Mouse (Mus musculus) left cerebral cortex, postnatal 36 days (tissue): ENCODE data around the gene Rnf123. TPM values are rescaled to one million over a fixed set of nuclear protein-coding genes. Genes with fewer than 3 reads are reported as not detected.

Experiments used
- DNase-seq, 2 experiments: peaks; one replicate each; pipeline ENCODE4 v3.0.0; 2021 to 2022; ENCODE audit warnings: low spot score in 2 of 2, mixed read lengths in 1 of 2
- intact Hi-C: fragments of 180-260 bp; cut with DNase I; formaldehyde crosslinking; loops from one replicate; pipeline ENCODE4 v1.15.1; 2025
- total RNA-seq, 2 experiments: library from RNA; stranded (reverse); gene quantifications; 2 replicates each; pipeline ENCODE4 v1.2.3; 2021

The Rnf123 gene
- total RNA-seq, 2 experiments from 2014 or later: 77.6 to 107 TPM

DNA sequence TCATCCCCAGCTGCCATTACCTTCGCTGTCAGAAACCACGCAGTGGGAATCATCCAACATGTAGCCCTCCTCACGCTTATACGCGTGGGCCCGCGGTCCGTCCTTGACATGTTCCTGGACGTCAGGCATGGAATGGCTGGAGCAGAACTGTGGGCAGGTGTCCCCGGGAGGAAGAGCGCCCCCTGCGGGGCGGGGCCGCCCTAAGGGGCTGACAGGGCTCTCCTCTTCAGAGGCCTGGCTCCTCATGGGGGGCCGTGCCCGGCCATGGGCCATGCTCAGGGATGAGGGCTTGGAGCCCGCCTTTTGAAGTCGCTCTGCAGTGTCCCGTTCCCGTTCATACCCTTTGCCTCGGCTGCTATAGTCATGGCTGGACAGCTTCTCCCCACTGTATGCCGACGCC, 22.9 kb upstream of the Rnf123 start:
- intact Hi-C loops: no loop called here

DNA sequence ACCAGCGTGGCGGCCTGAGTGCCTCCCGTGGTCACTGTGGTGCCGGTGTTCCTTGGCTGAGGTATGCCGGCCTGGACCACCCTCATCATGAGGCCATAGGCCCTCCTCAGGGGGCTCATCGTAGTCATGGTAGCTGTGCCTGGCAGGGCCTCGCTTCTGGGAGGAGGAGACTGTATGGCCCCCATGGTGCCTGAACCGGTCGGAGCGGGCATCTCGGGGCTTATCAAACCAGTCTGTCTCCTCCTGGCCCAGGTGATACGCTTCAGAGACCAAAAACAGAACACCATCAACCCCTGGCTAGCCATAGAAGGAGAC, 22.4 kb upstream of the Rnf123 start:
- DNase-seq: no peak
- intact Hi-C loops: no loop called here

More for the DNA sequence above, 22.9 kb upstream of the Rnf123 start:
- DNase-seq: no peak

DNA sequence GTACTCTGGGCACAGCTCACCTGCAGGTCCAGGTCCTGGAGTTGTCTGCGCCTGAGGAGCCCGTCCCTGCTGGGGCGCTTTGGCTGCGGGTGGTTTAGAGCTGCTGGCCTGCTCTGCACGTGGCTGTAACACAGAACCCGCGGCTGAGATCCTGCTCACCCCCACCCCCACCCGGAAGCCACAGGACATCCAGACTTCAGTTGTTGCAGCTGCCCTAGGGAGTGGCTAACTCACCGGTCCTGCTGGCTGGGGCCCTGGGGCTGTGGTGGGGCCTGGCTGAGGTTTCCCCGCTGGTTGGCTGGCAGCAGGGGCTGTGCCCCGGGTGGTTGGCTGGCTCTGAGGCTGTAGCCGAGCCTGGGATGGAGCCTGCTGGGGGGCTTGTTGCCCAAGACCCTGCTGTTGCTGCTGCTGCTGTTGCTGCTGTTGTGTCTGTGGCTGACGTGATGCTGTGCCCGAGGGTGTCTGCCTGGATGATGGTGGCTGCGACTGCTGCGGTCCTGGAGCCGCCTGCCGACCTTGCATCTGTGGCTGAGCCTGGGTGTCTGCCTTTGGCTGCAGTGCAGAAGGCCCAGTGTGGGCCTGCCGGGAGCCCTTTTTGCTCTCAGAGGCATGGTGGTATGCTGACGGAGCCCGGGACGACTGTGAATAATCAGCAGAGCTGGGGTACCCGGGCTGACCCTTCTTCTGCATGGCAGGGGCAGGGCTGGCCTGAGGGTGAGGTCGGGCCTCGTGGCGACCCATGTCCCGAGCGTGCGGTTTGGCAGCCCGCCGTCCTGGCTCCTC, 21.8 kb upstream of the Rnf123 start:
- no peak for DNase-seq
- intact Hi-C loops: no loop called here

DNA sequence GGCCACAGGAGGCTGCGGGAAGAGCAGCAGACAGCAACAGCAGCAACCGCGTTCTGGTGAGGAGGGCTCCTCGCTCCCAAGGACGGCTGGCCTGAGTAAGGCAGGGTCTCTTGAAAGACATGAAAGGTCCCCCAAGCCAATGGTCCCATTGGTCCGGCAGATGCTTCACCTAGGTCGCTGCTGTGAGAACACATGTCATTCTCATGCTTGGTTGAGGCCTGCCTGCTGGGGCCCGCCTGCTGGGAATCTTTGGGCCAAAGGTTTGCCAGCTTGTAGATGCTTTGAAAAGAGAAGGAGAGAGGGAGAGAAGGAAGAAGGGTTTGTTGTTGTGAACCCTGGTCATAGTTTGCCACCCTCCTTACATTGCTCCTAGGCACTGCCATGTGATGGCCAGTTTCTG, 16.5 kb upstream of the Rnf123 start:
- intact Hi-C loops: no loop called here
- no peak for DNase-seq

DNA sequence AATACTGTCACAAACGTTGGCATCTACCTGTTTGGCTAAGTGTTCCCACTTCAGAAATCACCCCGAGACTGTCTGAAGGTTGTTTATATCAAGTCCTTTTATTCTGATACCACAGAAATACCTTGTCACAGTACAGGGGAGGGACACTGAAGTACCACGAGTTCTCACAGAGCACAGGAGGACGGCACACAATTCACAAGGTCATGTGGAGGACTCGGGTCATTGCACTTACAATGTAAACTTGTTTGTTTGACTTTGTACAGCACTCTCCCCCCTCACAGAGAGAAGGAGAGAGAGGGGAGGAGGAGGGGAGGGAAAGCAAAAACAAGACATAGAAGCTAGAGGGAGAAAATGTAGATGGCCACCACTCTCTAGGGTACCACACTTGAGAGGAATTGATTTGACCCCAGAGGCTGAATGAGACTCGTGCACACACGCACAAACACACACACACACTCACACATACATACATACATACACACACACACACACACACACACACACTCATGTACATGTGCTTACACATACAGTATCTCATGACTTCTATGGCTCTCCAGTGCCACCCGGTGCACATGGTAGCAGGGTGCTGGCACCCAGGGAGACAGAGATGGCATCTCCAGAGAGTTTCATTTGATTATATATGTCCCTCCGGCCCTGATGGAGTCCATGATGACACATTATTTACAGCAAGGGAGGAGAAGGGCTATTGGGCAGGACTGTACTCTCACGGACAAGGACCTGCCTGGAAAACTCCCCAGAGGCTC, 13.0 kb upstream of the Rnf123 start:
- intact Hi-C loops: loop anchor here (2.0 kb wide), 1 partner anchor 105 kb away; no protein-coding TSS in a partner anchor
- no peak for DNase-seq

DNA sequence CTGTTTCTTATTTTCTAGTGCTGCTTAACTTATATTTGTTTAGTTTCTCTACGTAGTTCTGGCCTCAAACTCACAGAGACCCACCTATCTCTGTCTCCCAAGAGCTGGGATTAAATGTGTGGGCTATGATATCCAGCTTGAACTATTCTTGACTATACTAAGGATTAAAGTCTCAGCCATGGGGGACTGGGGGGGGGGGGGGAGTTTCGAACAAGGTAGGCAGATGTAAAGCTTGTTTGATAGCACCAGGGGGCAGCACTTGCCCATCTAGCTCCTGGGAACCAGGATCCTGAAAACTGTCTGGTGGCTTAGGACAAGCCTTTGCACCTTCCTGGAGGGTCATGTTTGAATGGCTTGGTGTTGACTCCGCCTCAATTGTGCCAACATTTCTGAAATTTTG, 12.4 kb upstream of the Rnf123 start:
- no peak for DNase-seq
- intact Hi-C loops: loop anchor here (2.0 kb wide), 1 partner anchor 105 kb away; no protein-coding TSS in a partner anchor

DNA sequence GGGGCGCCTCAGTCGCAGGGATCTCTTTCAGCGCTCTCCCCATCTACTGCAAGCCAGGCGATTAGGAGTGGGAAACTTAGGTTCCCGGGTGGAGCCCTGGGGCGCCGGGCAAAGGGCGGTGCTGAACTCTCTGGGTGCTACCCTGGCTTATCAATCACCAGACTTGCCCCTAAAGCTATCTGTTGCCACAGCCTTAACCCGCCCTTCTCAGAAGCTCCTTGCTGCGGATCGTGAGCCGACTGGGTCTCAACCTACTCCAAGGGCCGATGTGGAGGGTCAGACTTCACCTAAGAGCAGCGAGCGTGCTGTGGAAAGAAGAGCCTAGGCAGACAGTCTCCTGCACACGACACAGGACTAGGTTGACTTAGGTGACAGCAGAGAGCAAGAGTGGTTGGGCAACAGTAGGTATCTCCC, 11.9 kb upstream of the Rnf123 start:
- intact Hi-C loops: loop anchor here (2.0 to 5.0 kb wide), 2 partner anchors 106 to 192 kb away; no protein-coding TSS in a partner anchor
- peak in 1 of 2 experiments; percentile 49 for DNase-seq

DNA sequence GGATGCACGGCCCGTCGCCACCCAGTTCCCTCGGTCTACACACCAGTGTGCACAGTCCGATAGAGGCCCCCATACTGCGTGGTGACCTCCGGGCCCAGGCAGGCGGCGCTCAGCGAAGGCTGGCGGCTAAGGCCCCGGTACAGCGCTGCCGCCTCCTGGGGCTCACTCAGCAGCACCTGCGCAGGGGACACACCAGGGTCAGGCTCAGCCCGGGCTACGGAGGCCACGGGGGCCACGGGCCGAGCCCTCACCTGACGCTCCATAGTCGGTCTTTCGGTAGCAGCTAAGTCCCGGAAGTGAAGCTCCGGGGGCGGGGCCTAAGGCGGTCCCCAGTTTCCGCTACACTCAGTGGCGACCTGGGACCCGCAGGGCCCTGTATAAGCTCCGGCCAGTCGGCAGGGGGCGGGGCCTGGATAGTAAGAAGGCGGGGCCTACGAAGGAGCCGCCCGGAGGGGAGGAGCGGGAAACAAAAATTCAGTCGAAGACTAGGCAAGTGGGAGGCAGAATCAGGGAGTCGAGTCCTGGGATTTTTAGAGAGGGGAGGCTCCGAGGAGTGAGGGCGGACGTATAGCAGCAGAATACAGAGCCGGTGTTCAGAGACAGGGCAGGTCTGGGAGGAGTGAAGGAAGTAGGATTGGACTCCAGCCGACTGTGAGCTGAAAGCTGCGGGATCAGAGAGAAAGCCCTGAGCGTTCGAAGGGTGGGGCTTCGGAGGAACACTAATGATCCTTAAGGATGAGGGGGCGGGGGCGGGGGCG, 11.2 kb upstream of the Rnf123 start, which contains the start of gene Apeh:
Gene Apeh (minus strand): TSS at position 423 of the 758 bp plus-strand sequence.
- peak; percentile 83 to 86 for DNase-seq
- intact Hi-C loops: loop anchor here (2.0 to 5.0 kb wide), 2 partner anchors 106 to 193 kb away; no protein-coding TSS in a partner anchor

DNA sequence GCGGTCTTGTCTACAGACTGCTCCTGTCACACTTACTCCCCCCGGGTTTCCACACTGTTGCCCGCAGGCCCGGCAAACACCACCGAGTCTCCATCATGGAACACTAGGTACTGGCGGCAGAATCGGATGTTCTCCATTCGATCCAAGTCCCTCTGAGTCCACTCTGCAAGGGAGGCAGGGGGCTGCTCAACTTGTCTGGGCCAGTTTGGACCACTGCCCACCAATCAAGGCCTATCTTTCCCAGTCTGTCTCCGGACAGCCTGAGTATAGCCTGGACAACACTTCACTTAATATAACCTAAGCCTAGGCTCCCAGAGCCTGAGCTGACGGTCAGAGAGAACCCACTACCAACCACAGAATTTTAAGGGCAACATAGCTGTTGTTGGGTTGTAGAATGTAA, 10.4 kb upstream of the Rnf123 start:
- DNase-seq: no peak
- intact Hi-C loops: loop anchor here (5.0 kb wide), 1 partner anchor 194 kb away; no protein-coding TSS in a partner anchor

DNA sequence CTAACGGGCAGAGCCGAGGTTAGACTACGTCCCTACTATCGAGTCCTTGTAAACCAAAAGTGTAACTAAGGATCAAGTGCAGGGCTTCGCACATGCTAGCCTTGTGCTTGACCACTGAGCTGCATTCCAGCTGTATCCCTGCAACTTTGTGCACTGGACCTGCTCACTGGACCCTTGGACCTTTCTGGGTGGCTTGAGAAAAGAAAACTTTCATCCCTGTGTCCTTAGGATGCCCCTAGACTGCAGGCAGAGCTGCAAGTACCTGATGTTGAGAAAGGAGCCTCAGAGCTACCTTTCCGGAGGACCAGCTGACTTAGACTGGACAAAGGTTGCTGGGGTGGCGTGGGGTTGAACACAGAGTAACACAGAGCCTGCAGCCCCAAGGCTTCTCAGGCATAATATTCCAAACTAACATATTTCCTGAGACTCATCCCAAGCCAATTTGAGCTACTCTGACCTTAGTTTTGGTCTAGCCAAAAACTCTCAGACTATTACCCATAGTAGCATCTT, 7.5 kb upstream of the Rnf123 start:
- intact Hi-C loops: loop anchor here (5.0 kb wide), 1 partner anchor 197 kb away; no protein-coding TSS in a partner anchor

DNA sequence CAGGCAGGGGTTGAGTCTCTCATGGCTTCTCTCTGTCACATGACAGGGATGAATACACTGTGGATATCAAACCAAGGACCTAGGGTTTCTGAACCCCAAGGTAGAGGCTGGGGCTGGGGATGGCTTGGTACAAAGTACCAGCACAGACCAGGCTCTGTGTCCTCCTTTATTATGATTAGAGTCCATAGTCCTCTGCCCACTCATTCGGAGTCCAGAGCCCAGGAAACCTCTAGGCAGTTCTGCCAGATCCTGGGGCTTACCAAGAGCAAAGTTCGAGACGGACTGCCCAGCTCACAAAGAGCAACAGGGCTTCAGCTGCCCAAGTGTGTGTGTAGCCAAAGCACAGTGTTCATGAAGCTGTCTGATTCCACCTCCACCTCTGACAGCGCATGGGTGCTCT, 2.1 kb upstream of the Rnf123 start:
- DNase-seq: no peak
- intact Hi-C loops: no loop called here

More for the DNA sequence above, 7.5 kb upstream of the Rnf123 start:
- DNase-seq: no peak

DNA sequence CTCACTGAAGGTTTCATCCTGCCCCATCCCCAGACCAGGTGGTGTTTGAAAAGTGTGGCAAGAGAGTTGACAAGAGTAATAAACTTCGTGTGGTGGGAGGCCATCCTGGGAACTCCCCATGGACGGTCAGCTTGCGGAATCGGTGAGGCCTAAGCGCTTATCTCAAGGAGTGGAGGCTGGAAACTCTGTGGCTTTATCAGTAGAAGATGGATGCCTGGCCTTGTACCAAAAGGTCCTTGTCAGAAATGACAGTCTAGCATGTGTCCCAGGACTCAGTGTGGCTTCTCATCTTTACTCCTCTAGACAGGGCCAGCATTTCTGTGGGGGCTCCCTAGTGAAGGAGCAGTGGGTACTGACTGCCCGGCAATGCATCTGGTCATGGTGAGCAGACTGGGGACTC, 415 bp upstream of the Rnf123 start:
- DNase-seq: no peak
- intact Hi-C loops: no loop called here

DNA sequence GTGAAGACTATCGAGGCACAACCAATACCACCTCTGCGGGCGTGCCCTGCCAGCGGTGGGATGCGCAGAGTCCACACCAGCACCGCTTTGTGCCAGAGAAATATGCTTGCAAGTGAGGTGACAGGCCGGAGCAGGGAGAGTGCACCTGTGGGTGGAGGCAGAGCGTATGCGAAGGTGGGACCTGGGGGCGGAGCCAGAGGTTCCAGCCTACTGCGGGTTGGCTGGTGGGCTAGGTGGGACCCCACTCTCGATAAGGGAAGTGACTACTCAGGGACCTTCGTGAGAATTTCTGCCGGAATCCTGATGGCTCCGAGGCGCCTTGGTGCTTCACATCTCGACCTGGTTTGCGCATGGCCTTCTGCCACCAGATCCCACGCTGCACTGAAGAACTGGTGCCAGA, 597 bp downstream of the Rnf123 start:
- no peak for DNase-seq
- intact Hi-C loops: no loop called here

DNA sequence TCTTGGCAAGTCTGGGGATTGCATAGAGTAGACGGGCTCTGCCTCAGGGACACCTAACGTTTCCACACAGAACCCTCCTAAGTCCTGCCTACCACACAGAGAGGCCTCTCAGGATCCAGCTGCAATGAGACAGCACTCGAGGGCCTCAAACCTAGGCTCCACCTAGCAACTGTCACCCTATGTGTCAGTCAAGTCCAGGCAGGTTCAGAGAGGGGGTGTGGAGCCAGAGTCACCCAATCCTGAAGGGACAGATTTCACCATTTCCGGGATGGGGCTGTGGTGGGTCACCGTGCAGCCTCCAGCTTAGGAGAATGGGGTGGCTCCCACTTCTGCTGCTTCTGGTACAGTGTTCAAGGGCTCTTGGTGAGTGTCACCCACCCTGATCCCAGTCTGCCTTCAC, 3.0 kb downstream of the Rnf123 start, which contains the start of gene Mst1:
Gene Mst1 (plus strand): TSS at position 269 of the 400 bp plus-strand sequence.
- DNase-seq: no peak
- intact Hi-C loops: no loop called here

DNA sequence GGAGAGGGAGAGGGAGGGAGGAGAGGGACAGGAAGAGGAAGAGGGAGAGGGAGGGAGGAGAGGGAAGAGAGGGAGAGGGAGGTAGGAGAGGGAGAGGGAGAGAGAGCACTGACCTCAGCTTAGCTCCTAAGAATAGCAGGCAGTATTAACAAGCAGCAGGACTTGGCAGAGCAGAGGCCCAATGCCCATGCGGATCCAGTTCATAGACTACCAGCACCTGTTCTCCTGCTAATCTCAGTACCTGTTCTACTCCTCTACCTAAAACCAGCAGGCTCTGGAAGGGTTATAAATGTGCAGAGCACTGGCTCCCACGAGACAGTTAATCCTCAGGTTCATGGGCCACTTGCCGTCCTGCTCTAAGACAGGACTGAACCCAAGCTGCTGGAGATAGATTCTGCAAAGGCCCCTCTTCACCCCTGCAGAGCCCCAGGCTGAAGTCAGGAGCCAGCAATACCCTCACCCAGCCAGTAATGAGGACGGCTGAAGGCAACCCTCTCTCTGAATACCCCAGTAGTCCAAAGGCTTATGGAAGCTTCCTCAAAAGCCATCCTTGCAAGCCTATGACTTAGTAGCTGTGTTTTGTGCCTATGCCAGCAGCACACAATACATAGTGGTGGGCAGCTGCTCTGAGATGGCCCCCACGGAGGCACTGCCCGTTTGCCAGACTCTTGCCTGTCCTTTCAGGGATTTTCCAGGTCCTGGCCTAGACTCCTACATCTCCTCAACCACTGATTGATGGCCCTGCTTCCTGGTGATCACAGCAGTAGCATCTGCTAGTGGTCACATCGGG, 9.8 kb downstream of the Rnf123 start:
- DNase-seq: no peak
- intact Hi-C loops: no loop called here

DNA sequence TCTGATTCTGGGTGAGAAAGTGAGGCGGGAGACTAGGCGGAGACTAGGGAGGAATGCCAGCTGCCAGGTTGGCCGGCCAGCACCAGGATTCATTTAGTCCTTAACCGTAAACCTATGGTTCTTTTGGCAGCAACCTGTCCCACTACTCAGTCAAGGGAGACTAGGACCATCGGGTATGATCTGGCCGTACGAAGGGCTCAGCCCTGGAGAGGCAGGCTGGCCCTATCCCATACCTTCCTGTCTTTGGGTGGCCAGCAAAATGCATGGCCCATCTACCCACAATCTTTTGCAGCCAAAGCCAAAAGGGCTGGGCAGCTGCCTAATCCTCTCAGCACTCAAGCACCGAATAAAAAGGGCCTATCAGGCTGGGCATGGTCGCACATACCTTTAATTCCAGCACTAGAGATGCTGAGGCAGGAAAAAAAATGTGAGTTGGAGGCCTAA, 10.6 kb downstream of the Rnf123 start:
- no peak for DNase-seq
- intact Hi-C loops: no loop called here

DNA sequence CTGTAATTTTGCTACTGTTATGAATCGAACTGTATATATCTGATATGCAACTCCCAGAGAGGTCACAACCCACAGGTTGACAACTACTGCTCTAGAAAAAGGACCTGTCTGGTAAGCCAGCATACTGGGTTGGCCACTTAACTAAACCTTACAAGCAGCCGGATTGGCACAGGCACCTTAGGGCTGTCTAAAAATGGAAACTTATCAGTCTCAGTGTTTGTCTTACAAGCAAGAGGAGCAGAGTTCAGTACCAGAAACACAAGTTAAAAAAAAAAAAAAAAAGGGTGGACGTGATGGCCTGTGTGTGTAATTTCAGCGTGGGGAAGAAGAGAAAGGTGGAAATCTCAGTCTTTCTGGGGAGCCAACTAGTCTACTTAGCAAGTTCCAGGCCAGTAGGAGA, 11.3 kb downstream of the Rnf123 start:
- intact Hi-C loops: no loop called here
- no peak for DNase-seq

DNA sequence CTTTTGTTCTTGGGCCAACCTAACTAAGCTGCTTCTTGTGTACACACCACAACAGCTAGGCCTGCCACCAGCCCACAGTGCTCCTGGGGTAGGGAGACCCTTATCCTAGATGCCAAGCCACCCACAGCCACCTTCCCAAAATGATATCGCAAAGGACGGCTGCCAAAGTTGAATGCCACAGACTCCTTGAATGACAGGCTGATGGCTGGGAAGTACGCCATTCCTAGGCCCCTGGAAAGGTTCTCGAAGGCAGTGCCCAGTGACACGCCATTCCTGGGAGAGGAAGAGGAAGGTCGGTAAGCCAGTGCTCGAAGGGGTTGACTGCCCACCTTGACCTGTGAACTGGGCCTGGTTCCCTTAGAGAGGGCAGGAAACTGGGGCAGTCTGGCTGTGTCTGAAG, 13.6 kb downstream of the Rnf123 start:
- intact Hi-C loops: loop anchor here (5.0 kb wide), 2 partner anchors 107 to 167 kb away; no protein-coding TSS in a partner anchor
- DNase-seq: no peak

DNA sequence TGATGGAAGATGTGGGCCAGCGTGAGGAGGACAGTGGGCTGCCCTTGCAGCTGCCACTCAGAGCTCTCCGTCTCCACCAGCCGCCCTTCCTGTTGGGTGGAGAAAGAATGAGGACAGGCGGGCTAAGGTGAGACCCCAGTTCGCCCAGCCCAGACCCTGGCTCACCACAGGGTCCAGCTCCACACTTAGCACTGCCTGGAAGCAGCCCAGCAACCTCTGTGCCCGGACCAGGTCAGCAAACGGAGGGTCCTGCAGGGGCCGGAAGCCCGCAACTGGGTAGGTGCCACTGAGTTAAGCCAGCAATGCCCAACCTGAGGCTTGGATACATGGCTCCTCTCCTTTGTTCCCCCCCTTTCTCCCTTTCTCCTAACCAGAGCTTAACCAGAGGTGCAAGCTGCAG, 14.1 kb downstream of the Rnf123 start:
- intact Hi-C loops: loop anchor here (5.0 kb wide), 2 partner anchors 107 to 167 kb away; no protein-coding TSS in a partner anchor
- DNase-seq: no peak
